Mouse (Mus musculus) liver, embryonic 14.5 days (tissue): ENCODE data around the gene Myct1. TPM values are rescaled to one million over a fixed set of nuclear protein-coding genes. Genes with fewer than 3 reads are reported as not detected.

Source experiments
- ATAC-seq: fragments of 200-750 bp; cut with Nextera tagmentation; 2 replicates; pipeline ENCODE4 v1.8.0; 2017; ENCODE audit warnings: moderate number of reproducible peaks, mild to moderate bottlenecking, moderate library complexity; ENCODE audit not compliant: insufficient read depth
- DNase-seq, 3 experiments: peaks; one replicate each; pipeline ENCODE4 v3.0.0-alpha.2; 2012 to 2013; ENCODE audit warnings: low read depth in 3 of 3, low spot score in 3 of 3
- H3K27ac ChIP-seq: fragments of 300-500 bp; sonication (generic); 2 replicates; pipeline ENCODE4 v1.5.1; 2014; ENCODE audit warnings: moderate library complexity, mild to moderate bottlenecking, control low read depth, inconsistent platforms
- H3K27me3 ChIP-seq: fragments of 300-500 bp; sonication (generic); 2 replicates; pipeline ENCODE4 v1.6.1; 2014; ENCODE audit warnings: mild to moderate bottlenecking, low read length, moderate library complexity; ENCODE audit not compliant: control insufficient read depth, insufficient read depth
- H3K36me3 ChIP-seq: fragments of 300-500 bp; sonication (generic); replicated peaks from 2 replicates; pipeline ENCODE4 v1.6.1; 2014; ENCODE audit warnings: low read depth; ENCODE audit not compliant: control insufficient read depth, insufficient read depth
- H3K4me1 ChIP-seq, 2 experiments: fragments of 200-500 bp in 1 of 2; fragments of 300-500 bp in 1 of 2; sonication (generic) in 1 of 2; replicated peaks; 2 replicates each; pipeline ENCODE4 v1.6.1; 2012 to 2014; ENCODE audit warnings: antibody characterized with exemption in 1 of 2, inconsistent platforms in 1 of 2, low read length in 1 of 2; ENCODE audit not compliant: control insufficient read depth in 2 of 2, insufficient read depth in 2 of 2
- H3K4me2 ChIP-seq: fragments of 300-500 bp; sonication (generic); 2 replicates; pipeline ENCODE4 v1.6.1; 2014; ENCODE audit warnings: low read depth, mild to moderate bottlenecking, control low read depth, moderate library complexity
- H3K4me3 ChIP-seq, 2 experiments: fragments of 200-500 bp in 1 of 2; fragments of 300-500 bp in 1 of 2; sonication (generic) in 1 of 2; 2 replicates each; pipeline ENCODE4 v1.5.1; 2012 to 2014; ENCODE audit warnings: low read depth in 2 of 2, low read length in 2 of 2, mild to moderate bottlenecking in 2 of 2, control low read depth in 1 of 2, inconsistent platforms in 1 of 2, moderate library complexity in 1 of 2; ENCODE audit not compliant: insufficient read depth in 1 of 2
- H3K9ac ChIP-seq: fragments of 300-500 bp; sonication (generic); replicated peaks from 2 replicates; pipeline ENCODE4 v1.6.1; 2014; ENCODE audit warnings: mild to moderate bottlenecking, control low read depth, moderate library complexity
- H3K9me3 ChIP-seq: fragments of 300-500 bp; sonication (generic); 2 replicates; pipeline ENCODE4 v1.6.1; 2016; ENCODE audit warnings: low read length, mixed read lengths; ENCODE audit not compliant: control insufficient read depth
- CTCF ChIP-seq: IDR thresholded peaks from 2 replicates; pipeline ENCODE4 v1.5.1; 2016; ENCODE audit warnings: antibody characterized with exemption, low read depth, control low read depth
- EP300 ChIP-seq: IDR thresholded peaks from 2 replicates; pipeline ENCODE4 v1.6.1; 2016; ENCODE audit warnings: antibody characterized with exemption, low read depth
- WGBS: fragments of 180-500 bp; shearing (Covaris S2); extraction: QIAGEN DNeasy Blood & Tissue Kit; methylation state at CpG from one replicate; pipeline ENCODE4 v1.1.7; 2014; ENCODE audit not compliant: insufficient replicate concordance; 5-methylcytosine and 5-hydroxymethylcytosine counted together
- polyA plus RNA-seq, 2 experiments: library from polyadenylated mRNA; depleted of rRNA in 1 of 2; stranded (reverse) in 1 of 2; unstranded in 1 of 2; fragments of >200 nt; fragmentation: Nextera tagmentation in 1 of 2; extraction: Ambion mirVana in 1 of 2; gene quantifications; 2 replicates each; pipeline versions ENCODE4 v1.2.1 to v1.2.3; 2012 to 2014

Gene Myct1
- polyA plus RNA-seq, 2 experiments = 1.0 to 1.6 TPM

GRCm38 (mm10) chr10:5603512-5603911 is 9.9 kb downstream of the Myct1 start:
- no peaks in the 10 kb centered on the region for H3K4me1 ChIP-seq
- TF ChIP-seq EP300 = no peak
- no peak for DNase-seq
- H3K36me3 ChIP-seq = no peaks in the 10 kb centered on the region
- H3K27ac ChIP-seq = no peak overlapping the region
- no peak overlapping the region for H3K4me2 ChIP-seq
- H3K4me3 ChIP-seq = no peak overlapping the region
- H3K9ac ChIP-seq = no peak overlapping the region
- no peaks in the 10 kb centered on the region for H3K27me3 ChIP-seq
- no peak for ATAC-seq
- 36% methylated on average over 10 of the region's 10 CpGs for WGBS
- no peaks in the 10 kb centered on the region for H3K9me3 ChIP-seq

- ATAC-seq (no peak), DNase-seq (no peak)
- no peak overlapping the region for H3K9ac ChIP-seq
- no peaks in the 10 kb centered on the region for H3K9me3 ChIP-seq
- H3K36me3 ChIP-seq = no peaks in the 10 kb centered on the region
- no peak for TF ChIP-seq EP300
- TF ChIP-seq CTCF = no peak
- H3K4me1 ChIP-seq = no peaks in the 10 kb centered on the region
- no peak overlapping the region for H3K4me3 ChIP-seq
- no peaks in the 10 kb centered on the region for H3K27me3 ChIP-seq
- H3K4me2 ChIP-seq = no peak overlapping the region
- 71% methylated on average over 13 of the region's 13 CpGs for WGBS
- no peak overlapping the region for H3K27ac ChIP-seq
Observed at GRCm38 (mm10) chr10:5604371-5604770, 10.8 kb downstream of the Myct1 start.

GRCm38 (mm10) chr10:5608874-5609273 is 15.3 kb downstream of the Myct1 start:
- no peak for DNase-seq
- WGBS = 56% methylated on average over 3 of the region's 3 CpGs

GRCm38 (mm10) chr10:5615186-5616040 is 21.8 kb downstream of the Myct1 start:
- no peak for ATAC-seq
- 60% methylated on average over 13 of the region's 13 CpGs for WGBS
- DNase-seq = no peak

More at GRCm38 (mm10) chr10:5608874-5609273, 15.3 kb downstream of the Myct1 start:
- Histone ChIP-seq H3K36me3 (no peaks in the 10 kb centered on the region), H3K4me3 (no peak overlapping the region), H3K9me3 (no peaks in the 10 kb centered on the region), H3K27ac (no peak overlapping the region), H3K4me1 (no peaks in the 10 kb centered on the region), H3K27me3 (no peaks in the 10 kb centered on the region), H3K9ac (no peak overlapping the region), H3K4me2 (no peak overlapping the region)
- TF ChIP-seq CTCF (no peak), EP300 (no peak)
- ATAC-seq = no peak

GRCm38 (mm10) chr10:5626268-5626667 is 32.7 kb downstream of the Myct1 start:
- Histone ChIP-seq H3K4me1 (no peaks in the 10 kb centered on the region), H3K27me3 (no peaks in the 10 kb centered on the region), H3K4me2 (no peak overlapping the region), H3K27ac (no peak overlapping the region), H3K9me3 (no peaks in the 10 kb centered on the region), H3K9ac (no peak overlapping the region), H3K4me3 (no peak overlapping the region), H3K36me3 (no peaks in the 10 kb centered on the region)
- TF ChIP-seq EP300 = no peak
- TF ChIP-seq CTCF = no peak
- 59% methylated on average over 5 of the region's 5 CpGs for WGBS
- DNase-seq (no peak), ATAC-seq (no peak)

More at GRCm38 (mm10) chr10:5615186-5616040, 21.8 kb downstream of the Myct1 start:
- no peak for TF ChIP-seq EP300
- no peak for TF ChIP-seq CTCF
- Histone ChIP-seq H3K9me3 (no peaks in the 10 kb centered on the region), H3K4me2 (no peak overlapping the region), H3K4me1 (no peaks in the 10 kb centered on the region), H3K9ac (no peak overlapping the region), H3K4me3 (no peak overlapping the region), H3K27me3 (no peaks in the 10 kb centered on the region), H3K36me3 (no peaks in the 10 kb centered on the region), H3K27ac (no peak overlapping the region)
